Mouse (Mus musculus) cortical plate, adult 2 months (tissue): ENCODE data around the gene Nat8f1.
"Not testable (repeated sequence)": the region's sequence is repeated elsewhere in the genome, so short reads cannot be mapped to it uniquely, and the experiment has no call there.

Source experiments
- CTCF ChIP-seq: fragments of 200-500 bp; IDR thresholded peaks from 2 replicates; pipeline ENCODE4 v1.5.1; 2011; ENCODE audit warnings: mild to moderate bottlenecking, control low read depth, low read length; ENCODE audit not compliant: insufficient read depth; ENCODE audit errors: extremely low read depth
- POLR2A ChIP-seq: fragments of 200-500 bp; IDR thresholded peaks from 2 replicates; pipeline ENCODE4 v1.6.1; 2011; ENCODE audit warnings: mild to moderate bottlenecking, low read length, control low read depth; ENCODE audit not compliant: insufficient read depth; ENCODE audit errors: extremely low read depth

GRCm38 (mm10) chr6:85898596-85899475 lies 16.7 kb downstream of the Nat8f1 start:
- not testable (repeated sequence) for TF ChIP-seq CTCF, POLR2A
